Comparison of ENCODE assay signal across 17 mouse cellular contexts in genomic region chr16:32887996-32888395, GRCm38 (mm10). TPM values are rescaled to one million over a fixed set of nuclear protein-coding genes. Genes with fewer than 3 reads are reported as not detected.
DNase-seq lines count a peak whose midpoint lies in the region; ATAC-seq and TF ChIP-seq lines count a peak whose summit lies in the region.
"Had no signal": no experiment of that assay in that cellular context is flagged by ENCODE, and none has a peak within 500 bp of the region (broad histone marks: within the 10 kb centered on the region; RNA-seq: fewer than 3 reads in every experiment).

No protein-coding gene starts in this region.

- H3K4me1 ChIP-seq in lung, embryonic 14.5 days (ENCODE audit: insufficient read depth) = no peaks in the 10 kb centered on the region
- H3K4me1 ChIP-seq in CH12.LX (ENCODE audit: control insufficient read depth in 1 of 2, insufficient read depth in 2 of 2) = peaks cover 0 to 28% of the 10 kb centered on the region in 2 experiments; a peak in 2 of 4 replicates
- H3K4me1 ChIP-seq: intestine, embryonic 15.5 days; lung, embryonic 15.5 days; neural tube, embryonic 12.5 days had no signal

- peaks cover 38% of the 10 kb centered on the region for H3K79me2 ChIP-seq in CH12.LX (replicated peaks; ENCODE audit: control insufficient read depth, extremely low read depth, insufficient read depth, poor library complexity, severe bottlenecking)

- no peak overlapping the region for H3K4me2 ChIP-seq in lung, embryonic 14.5 days
- no peak overlapping the region for H3K4me2 ChIP-seq in CH12.LX (ENCODE audit: insufficient read depth, low read depth, poor library complexity, severe bottlenecking)
- H3K4me2 ChIP-seq: intestine, embryonic 15.5 days; lung, embryonic 15.5 days; midbrain, embryonic 11.5 days; neural tube, embryonic 12.5 days had no signal

- DNase-seq in gastrocnemius, adult 2 months = no peak
- DNase-seq in gastrocnemius, postnatal 10 days = no peak
- DNase-seq in lung, embryonic 14.5 days = peak; percentile 8
- DNase-seq in lung, postnatal 36 days = no peak
- DNase-seq in CH12.LX (ENCODE audit: extremely low read depth) = no peak
- no peak for DNase-seq in brain, embryonic 14.5 days (ENCODE audit: low read depth)
- no peak for DNase-seq in adrenal gland, postnatal 25 days
- DNase-seq in heart, adult 18-20 months = no peak
- DNase-seq: adrenal gland, adult 8-10 months; cerebellum, adult 11 months; retina, postnatal 1 day had no signal

- no peak overlapping the region for H3K4me3 ChIP-seq in gastrocnemius, adult 2 months
- no peak overlapping the region for H3K4me3 ChIP-seq in lung, embryonic 14.5 days (ENCODE audit: low read depth, low read length)
- no peak overlapping the region for H3K4me3 ChIP-seq in CH12.LX (replicated peaks in 1 of 3; ENCODE audit: low read depth in 2 of 3, low read length in 2 of 3, poor library complexity in 1 of 3)
- H3K4me3 ChIP-seq: intestine, embryonic 15.5 days; lung, embryonic 15.5 days; neural tube, embryonic 12.5 days had no signal

- TF ChIP-seq CTCF in gastrocnemius, adult 2 months (IDR thresholded peaks at IDR 0.05) = peak; percentile 55
- peak; percentile 47 for TF ChIP-seq CTCF in lung, embryonic 14.5 days (IDR thresholded peaks at IDR 0.05; ENCODE audit: low read depth)
- TF ChIP-seq CTCF in CH12.LX (conservative IDR thresholded peaks at IDR 0.05 in 1 of 2, IDR thresholded peaks at IDR 0.05 in 1 of 2; ENCODE audit: low read depth in 2 of 2, low read length in 2 of 2) = peak; percentile 7 to 76; a peak in 2 of 4 replicates
- TF ChIP-seq CTCF in brain, embryonic 14.5 days (IDR thresholded peaks at IDR 0.05; ENCODE audit: borderline replicate concordance, extremely low read depth, insufficient read depth, insufficient read length) = peak; percentile 33; the same call in 1 of the 2 replicates

- no peak for TF ChIP-seq POLR2A in CH12.LX (IDR thresholded peaks at IDR 0.05; ENCODE audit: low read depth, low read length)
- no peak for TF ChIP-seq POLR2A in brain, embryonic 14.5 days (IDR thresholded peaks at IDR 0.05; ENCODE audit: borderline replicate concordance, extremely low read depth, insufficient read depth, insufficient read length, poor library complexity, severe bottlenecking)

- intact Hi-C loops in gastrocnemius, adult 2 months (cut with DNase I) = loop anchor here (10.0 kb wide), 1 partner anchor 193 kb away; no protein-coding TSS in a partner anchor

- dilution Hi-C loops in CH12.LX (cut with MboI; ENCODE audit: extremely low pct_ligation_motif_present, extremely low pct_unique_long_range_greater_than_20kb, low sequenced_read_pairs) = no loop called here

- WGBS in lung, embryonic 14.5 days = 89% methylated on average over 7 of the region's 7 CpGs

- no peak overlapping the region for H3K27ac ChIP-seq in gastrocnemius, adult 2 months
- no peak overlapping the region for H3K27ac ChIP-seq in lung, embryonic 14.5 days (ENCODE audit: low read depth)
- no peak overlapping the region for H3K27ac ChIP-seq in CH12.LX (ENCODE audit: insufficient read depth, low read depth)
- H3K27ac ChIP-seq: intestine, embryonic 15.5 days; lung, embryonic 15.5 days; neural tube, embryonic 12.5 days had no signal

- H3K36me3 ChIP-seq in lung, embryonic 14.5 days (ENCODE audit: insufficient read depth) = peaks cover 52% of the 10 kb centered on the region
- H3K36me3 ChIP-seq in CH12.LX (replicated peaks in 1 of 2; ENCODE audit: control insufficient read depth in 1 of 2, insufficient read depth in 1 of 2, low read length in 1 of 2) = peaks cover 47 to 89% of the 10 kb centered on the region in 2 experiments

- in situ Hi-C loops in CH12.LX (cut with MboI; ENCODE audit: low pct_ligation_motif_present, low pct_unique_long_range_greater_than_20kb, low sequenced_read_pairs) = no loop called here

- no peaks in the 10 kb centered on the region for H3K27me3 ChIP-seq in lung, embryonic 14.5 days (ENCODE audit: insufficient read depth, low read length)
- no peaks in the 10 kb centered on the region for H3K27me3 ChIP-seq in CH12.LX (replicated peaks)
- H3K27me3 ChIP-seq: intestine, embryonic 15.5 days; lung, embryonic 15.5 days; neural tube, embryonic 12.5 days had no signal

- H3K9ac ChIP-seq in lung, embryonic 14.5 days = no peak overlapping the region
- no peak overlapping the region for H3K9ac ChIP-seq in CH12.LX (ENCODE audit: insufficient read depth, low read depth)
- H3K9ac ChIP-seq: intestine, embryonic 15.5 days; lung, embryonic 15.5 days; neural tube, embryonic 12.5 days had no signal

- no peak for TF ChIP-seq EP300 in CH12.LX (IDR thresholded peaks at IDR 0.05; ENCODE audit: low read length)

- ATAC-seq in lung, embryonic 14.5 days (ENCODE audit: insufficient read depth) = no peak
- ATAC-seq: forebrain, embryonic 16.5 days; intestine, embryonic 15.5 days had no signal

- no peaks in the 10 kb centered on the region for H3K9me3 ChIP-seq in lung, embryonic 14.5 days (ENCODE audit: low read depth, low read length)
- no peaks in the 10 kb centered on the region for H3K9me3 ChIP-seq in CH12.LX (replicated peaks; ENCODE audit: low read length)
- H3K9me3 ChIP-seq: G1E; intestine, embryonic 15.5 days; lung, embryonic 15.5 days; neural tube, embryonic 12.5 days had no signal

- TF ChIP-seq RAD21 in CH12.LX (IDR thresholded peaks at IDR 0.05; ENCODE audit: low read depth, low read length) = peak; percentile 62

TF ChIP-seq in CH12.LX, 34 proteins besides CTCF, POLR2A, EP300 and RAD21:
- TF ChIP-seq JUN (IDR thresholded peaks at IDR 0.05; ENCODE audit: insufficient read depth, low read depth, low read length) (0 out of 2 replicates have a peak, but pooled peaks have one; percentile 34), JUND (conservative IDR thresholded peaks at IDR 0.05; ENCODE audit: low read depth, low read length) (peak; percentile 58), HCFC1 (IDR thresholded peaks at IDR 0.05; ENCODE audit: low read depth, low read length) (no peak), ZC3H11A (IDR thresholded peaks at IDR 0.05; ENCODE audit: low read depth, low read length) (peak; percentile 62), UBTF (IDR thresholded peaks at IDR 0.05; ENCODE audit: low read depth, low read length) (no peak), SMC3 (IDR thresholded peaks at IDR 0.05; ENCODE audit: low read depth, low read length) (peak; percentile 76), ZMIZ1 (IDR thresholded peaks at IDR 0.05; ENCODE audit: low read depth, low read length) (no peak), ZNF384 (IDR thresholded peaks at IDR 0.05; ENCODE audit: low read depth, low read length) (peak; percentile 71), IRF4 (IDR thresholded peaks at IDR 0.05; ENCODE audit: low read depth, low read length) (0 out of 2 replicates have a peak, but pooled peaks have one; percentile 22)

RNA-seq across cellular contexts. Expression of gene Rubcn, which starts 10.4 kb away (rescaled TPM):
- total RNA-seq in gastrocnemius, adult 2 months (2021) = 10 to 100 TPM; 24.0 to 28.5 TPM
- total RNA-seq in gastrocnemius, postnatal 10 days (2021) = 10 to 100 TPM; 33.5 to 38.6 TPM
- 18.2 and 18.6 TPM in 2 replicates for polyA plus RNA-seq in lung, embryonic 14.5 days (2014; fragmentation: Nextera tagmentation; extraction: Ambion mirVana)
- 21.0 and 28.0 TPM in 2 replicates for total RNA-seq in CH12.LX (2012; rRNA removed)
- 38.3 and 40.4 TPM in 2 replicates for total RNA-seq in CH12.LX (2014; rRNA removed)
- polyA plus RNA-seq in CH12.LX (2012; ENCODE audit: insufficient read length, low read depth) = 22.2 and 27.7 TPM in 2 replicates
- 57.1 and 60.1 TPM in 2 replicates for polyA plus RNA-seq in brain, embryonic 14.5 days (2012; rRNA removed)
- total RNA-seq in adrenal gland, postnatal 25 days (2021) = 32.6 and 36.4 TPM in 2 replicates
- 10 to 100 TPM; 28.3 to 29.7 TPM for total RNA-seq in heart, adult 18-20 months (2021)

RNA-seq across cellular contexts. Expression of gene Fyttd1, which starts 10.7 kb away (rescaled TPM):
- 10 to 100 TPM; 95.0 to 95.1 TPM for total RNA-seq in gastrocnemius, adult 2 months (2021)
- 100 to 1,000 TPM; 134 to 138 TPM for total RNA-seq in gastrocnemius, postnatal 10 days (2021)
- polyA plus RNA-seq in lung, embryonic 14.5 days (2014; fragmentation: Nextera tagmentation; extraction: Ambion mirVana) = 133 and 134 TPM in 2 replicates
- total RNA-seq in CH12.LX (2012; rRNA removed) (163 and 168 TPM in 2 replicates), CH12.LX (2014; rRNA removed) (264 and 297 TPM in 2 replicates)
- polyA plus RNA-seq in CH12.LX (2012; ENCODE audit: insufficient read length, low read depth) = 148 and 164 TPM in 2 replicates
- polyA plus RNA-seq in brain, embryonic 14.5 days (2012; rRNA removed) = 51.6 and 55.4 TPM in 2 replicates
- 101 and 103 TPM in 2 replicates for total RNA-seq in adrenal gland, postnatal 25 days (2021)
- 100 to 1,000 TPM; 105 to 106 TPM for total RNA-seq in heart, adult 18-20 months (2021)

RNA-seq across cellular contexts. Expression of gene Lrch3, which starts 25.9 kb away (rescaled TPM):
- 10 to 100 TPM; 14.1 to 16.0 TPM for total RNA-seq in gastrocnemius, adult 2 months (2021)
- 10 to 100 TPM; 21.3 to 26.4 TPM for total RNA-seq in gastrocnemius, postnatal 10 days (2021)
- 26.6 and 26.9 TPM in 2 replicates for polyA plus RNA-seq in lung, embryonic 14.5 days (2014; fragmentation: Nextera tagmentation; extraction: Ambion mirVana)
- 11.4 and 11.9 TPM in 2 replicates for total RNA-seq in CH12.LX (2012; rRNA removed)
- total RNA-seq in CH12.LX (2014; rRNA removed) = 15.6 and 16.1 TPM in 2 replicates
- polyA plus RNA-seq in CH12.LX (2012; ENCODE audit: insufficient read length, low read depth) = 16.6 and 20.7 TPM in 2 replicates
- 63.0 and 65.4 TPM in 2 replicates for polyA plus RNA-seq in brain, embryonic 14.5 days (2012; rRNA removed)
- 40.7 and 42.7 TPM in 2 replicates for total RNA-seq in adrenal gland, postnatal 25 days (2021)
- total RNA-seq in heart, adult 18-20 months (2021) = 10 to 100 TPM; 19.9 to 21.4 TPM
